Mouse (Mus musculus) adrenal gland, postnatal 10 days (tissue): ENCODE data around the gene Gm49391. TPM values are rescaled to one million over a fixed set of nuclear protein-coding genes. Genes with fewer than 3 reads are reported as not detected.
"Not testable (repeated sequence)": the region's sequence is repeated elsewhere in the genome, so short reads cannot be mapped to it uniquely, and the experiment has no call there.

Experiments
- DNase-seq: peaks from one replicate; pipeline ENCODE4 v3.0.0; 2021; ENCODE audit warnings: mixed read lengths
- long read RNA-seq, 2 experiments: library from polyadenylated mRNA; stranded (forward); transcript quantifications; one replicate each; pipeline ENCODE4 v2.0.0; 2021
- total RNA-seq, 2 experiments: library from RNA; stranded (reverse); gene quantifications; 2 replicates each; pipeline ENCODE4 v1.2.3; 2021

The Gm49391 gene
- 1 to 10 TPM in 1 of 2 experiments, under 1 TPM in 1; 0.70 to 1.8 TPM for total RNA-seq
- long read RNA-seq, experiment 1, partial matches to known transcripts: 0 of 3 reads
- long read RNA-seq, experiment 1, other reads (novel, unspliced or antisense): 3 of 3 reads
- long read RNA-seq, experiment 2: 0 reads

DNA sequence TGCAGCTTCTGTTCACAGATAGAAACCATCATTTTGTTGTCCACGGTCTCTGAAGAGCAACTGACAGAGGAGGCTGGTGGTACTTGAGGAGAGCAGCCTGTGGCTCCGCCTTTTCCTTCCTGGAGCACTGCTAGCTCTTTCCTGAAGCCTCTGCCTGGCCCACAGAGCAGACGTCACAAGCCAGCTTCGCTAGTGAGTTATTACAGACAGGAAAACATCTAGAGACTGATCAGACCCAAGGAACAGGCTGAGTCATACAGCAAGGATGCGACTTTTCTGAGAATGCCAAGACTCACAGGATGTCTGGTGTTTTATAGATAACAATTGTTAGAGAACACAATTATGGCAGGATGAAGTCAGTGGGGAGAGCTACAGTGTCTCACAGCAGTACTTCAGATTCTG lies at the start of gene Gm49391, which contains the start of gene Ctla2a:
Gene Gm49391, minus strand, starts transcription at position 72 of the 402 bp plus-strand sequence.
Gene Ctla2a, minus strand, starts transcription at position 126 of the 402 bp plus-strand sequence.
- DNase-seq: peak; percentile 21

DNA sequence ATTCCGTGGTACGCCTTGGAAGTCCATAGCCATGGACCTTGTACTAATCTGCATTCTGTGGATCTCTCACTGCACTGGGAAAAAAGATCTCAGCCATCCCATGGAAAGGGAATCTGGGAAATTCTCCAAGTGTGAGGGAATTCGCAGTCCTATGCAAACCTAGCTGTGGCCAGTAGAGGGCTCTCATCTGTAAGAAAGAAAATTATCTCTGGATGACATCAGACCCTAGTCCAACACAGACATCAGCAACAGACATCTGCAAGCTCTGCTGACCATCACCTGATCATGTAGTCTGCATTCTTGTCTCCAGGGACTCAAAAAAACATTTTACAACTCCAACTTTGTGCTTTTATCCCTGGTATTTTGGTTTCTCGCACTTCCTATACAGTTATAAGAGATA lies 35.9 kb upstream of the Gm49391 start:
- not testable (repeated sequence) for DNase-seq

DNA sequence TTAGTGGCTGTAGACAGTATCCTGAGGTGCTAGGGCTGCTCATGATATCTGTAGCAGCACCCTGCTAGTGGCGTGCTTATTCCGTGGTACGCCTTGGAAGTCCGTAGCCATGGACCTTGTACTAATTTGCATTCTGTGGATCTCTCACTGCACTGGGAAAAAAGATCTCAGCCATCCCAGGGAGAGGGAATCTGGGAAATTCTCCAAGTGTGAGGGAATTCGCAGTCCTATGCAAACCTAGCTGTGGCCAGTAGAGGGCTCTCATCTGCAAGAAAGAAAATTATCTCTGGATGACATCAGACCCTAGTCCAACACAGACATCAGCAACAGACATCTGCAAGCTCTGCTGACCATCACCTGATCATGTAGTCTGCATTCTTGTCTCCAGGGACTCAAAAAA lies 27.6 kb upstream of the Gm49391 start:
- DNase-seq: not testable (repeated sequence)

DNA sequence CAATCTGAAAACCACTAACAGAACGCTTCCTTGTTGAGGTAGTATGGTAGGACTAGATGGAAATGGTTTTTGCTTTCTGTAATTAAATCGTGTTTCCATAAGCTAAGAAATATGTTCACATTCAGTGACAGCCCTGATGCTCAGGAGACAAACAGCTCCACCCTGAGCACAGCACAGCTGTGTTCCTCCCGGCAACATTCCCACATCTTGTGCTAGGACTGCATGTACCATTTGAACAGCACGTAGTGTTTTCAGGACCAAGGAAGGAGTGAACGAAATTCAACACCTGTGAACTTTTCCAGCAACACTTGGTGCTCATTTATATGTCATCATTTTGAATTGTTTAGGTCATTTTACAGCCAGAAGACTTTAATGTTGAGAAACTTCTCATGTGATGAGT lies 25.3 kb upstream of the Gm49391 start:
- no peak for DNase-seq

DNA sequence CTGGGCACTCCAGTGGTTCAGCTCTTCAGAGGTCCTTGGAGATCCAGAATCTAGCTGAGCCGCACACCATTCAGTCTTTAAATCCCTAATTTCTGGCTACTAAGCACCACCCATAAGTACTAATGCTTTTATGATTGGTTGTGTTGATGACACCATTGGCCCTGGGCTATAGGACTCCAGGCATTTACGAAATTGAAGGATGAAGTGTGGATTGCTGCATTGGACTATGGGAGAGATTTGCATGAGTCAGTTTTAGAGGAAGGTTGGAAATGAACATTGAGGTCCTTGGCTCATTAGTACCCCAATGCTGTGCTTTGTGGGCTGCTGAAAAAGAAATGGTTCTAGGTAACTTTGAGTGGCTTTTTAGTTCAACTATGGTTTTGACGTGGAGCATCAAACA lies 5.5 kb upstream of the Gm49391 start, which contains the start of gene Tpbpa:
Gene Tpbpa, minus strand, starts transcription at position 101 of the 400 bp plus-strand sequence.
- not testable (repeated sequence) for DNase-seq

DNA sequence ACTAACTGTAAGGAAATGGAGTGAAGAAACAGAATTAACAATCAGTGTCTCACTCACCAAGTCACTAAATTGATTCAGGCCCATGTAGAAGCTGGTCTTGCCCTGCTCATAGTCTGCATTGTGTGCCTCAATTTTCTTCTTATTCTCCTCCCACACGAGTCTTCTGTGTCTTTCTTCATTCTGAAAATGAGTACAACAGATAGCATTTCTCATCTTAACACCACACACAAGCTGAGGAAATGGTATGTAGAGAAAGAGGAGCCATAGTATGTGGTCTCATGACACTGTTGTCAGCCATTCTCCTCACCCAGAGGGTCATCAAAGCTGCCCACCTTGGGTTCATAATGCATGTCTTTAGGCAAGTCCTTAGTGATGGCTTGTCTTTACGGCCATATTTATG lies 881 bp downstream of the Gm49391 start, which contains the start of gene Gm49393:
Gene Gm49393, minus strand, starts transcription at position 101 of the 400 bp plus-strand sequence.
- DNase-seq: not testable (repeated sequence)

DNA sequence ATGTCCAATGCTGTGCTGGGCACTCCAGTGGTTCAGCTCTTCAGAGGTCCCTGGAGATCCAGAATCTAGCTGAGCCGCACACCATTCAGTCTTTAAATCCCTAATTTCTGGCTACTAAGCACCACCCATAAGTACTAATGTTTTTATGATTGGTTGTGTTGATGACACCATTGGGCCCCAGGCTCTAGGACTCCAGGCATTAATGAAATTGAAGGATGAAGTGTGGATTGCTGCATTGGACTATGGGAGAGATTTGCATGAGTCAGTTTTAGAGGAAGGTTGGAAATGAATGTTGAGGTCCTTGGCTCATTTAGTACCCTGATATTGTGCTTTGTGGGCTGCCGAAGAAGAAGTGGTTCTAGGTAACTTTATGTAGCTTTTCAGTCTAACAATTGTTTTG lies 31.6 kb downstream of the Gm49391 start, which contains the start of gene Tpbpb:
Gene Tpbpb, minus strand, starts transcription at position 101 of the 400 bp plus-strand sequence.
- not testable (repeated sequence) for DNase-seq

DNA sequence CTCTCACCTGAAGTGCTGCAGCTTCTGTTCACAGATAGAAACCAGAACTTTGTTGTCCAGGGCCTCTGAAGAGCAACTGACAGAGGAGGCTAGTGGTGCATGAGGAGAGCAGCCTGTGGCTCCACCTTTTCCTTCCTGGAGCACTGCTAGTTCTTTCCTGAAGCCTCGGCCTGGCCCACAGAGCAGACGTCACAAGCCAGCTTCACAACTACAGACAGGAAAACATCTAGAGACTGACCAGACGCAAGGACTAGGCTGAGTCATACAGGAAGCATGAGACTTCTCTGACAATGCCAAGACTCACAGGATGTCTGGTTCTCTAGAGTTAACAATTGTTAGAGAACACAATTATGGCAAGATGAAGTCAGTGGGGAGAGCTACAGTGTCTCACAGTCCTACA lies 39.0 kb downstream of the Gm49391 start, which contains the start of gene Ctla2b:
Gene Ctla2b, minus strand, starts transcription at position 120 of the 400 bp plus-strand sequence.
- peak; percentile 44 for DNase-seq

DNA sequence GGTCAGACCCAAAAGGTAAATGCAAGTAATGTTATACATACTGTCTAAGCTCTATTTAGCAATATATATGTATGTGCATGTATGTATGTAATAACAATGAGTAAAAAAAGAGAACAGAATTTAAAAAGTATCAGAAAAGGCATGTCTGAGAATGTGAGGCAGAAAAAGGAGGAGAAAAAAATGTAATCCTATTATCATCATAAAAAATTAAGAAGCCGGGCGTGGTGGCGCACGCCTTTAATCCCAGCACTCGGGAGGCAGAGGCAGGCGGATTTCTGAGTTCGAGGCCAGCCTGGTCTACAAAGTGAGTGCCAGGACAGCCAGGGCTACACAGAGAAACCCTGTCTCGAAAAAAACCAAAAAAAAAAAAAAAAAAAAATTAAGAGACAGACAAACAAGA lies 39.6 kb downstream of the Gm49391 start, which contains the start of gene Gm49392:
Gene Gm49392, minus strand, starts transcription at position 101 of the 400 bp plus-strand sequence.
- not testable (repeated sequence) for DNase-seq

DNA sequence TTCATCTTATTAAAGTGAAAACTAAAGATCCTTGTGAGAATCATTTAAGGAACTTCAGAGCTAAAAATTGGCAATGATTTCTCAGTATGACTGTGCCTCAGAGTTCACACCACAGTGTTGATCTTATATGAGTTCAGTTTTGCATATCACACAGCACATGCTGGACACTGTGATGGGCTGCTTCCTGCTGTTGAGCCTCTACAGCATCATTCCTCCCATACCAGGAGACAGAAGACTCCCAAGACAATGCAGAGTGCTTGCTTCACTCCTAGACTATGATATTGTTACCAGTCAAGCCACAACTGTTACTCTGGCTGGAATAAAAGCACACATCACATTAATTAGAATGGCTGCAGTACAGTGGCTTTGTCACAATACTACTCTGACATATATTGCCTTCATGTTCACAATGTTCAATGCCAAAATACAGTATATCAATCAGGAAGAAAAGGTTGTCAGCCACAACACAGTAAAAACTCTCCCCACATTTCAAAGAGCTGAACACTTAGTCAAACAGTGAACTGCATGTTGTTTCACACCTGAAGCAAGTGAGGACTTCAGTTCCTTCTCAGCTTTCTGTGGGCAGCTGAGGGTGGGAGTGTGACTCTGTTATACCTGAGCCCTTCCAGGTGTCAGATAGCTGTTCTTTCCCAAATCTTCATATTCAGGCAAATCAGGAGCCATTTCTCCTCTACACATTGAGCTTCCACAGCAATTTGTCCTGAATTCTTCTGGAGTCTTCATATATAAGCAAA lies 40.8 kb downstream of the Gm49391 start:
- no peak for DNase-seq

DNA sequence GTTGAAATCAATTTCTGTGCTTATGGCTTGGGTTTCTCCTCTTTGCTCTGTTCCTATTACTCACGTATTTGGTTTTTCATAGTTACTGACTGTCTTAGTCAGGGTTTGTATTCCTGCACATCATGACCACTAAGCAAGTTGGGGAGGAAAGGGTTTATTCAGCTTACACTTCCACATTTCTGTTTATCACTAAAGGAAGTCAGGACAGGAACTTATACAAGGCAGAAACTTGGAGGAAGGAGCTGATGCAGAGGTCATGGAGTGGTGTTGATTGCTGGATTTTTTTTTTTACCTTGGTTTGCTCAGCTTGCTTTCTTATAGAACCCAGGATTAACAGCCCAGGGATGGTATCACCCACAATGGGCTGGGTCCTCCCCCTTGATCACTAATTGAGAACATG lies 44.1 kb downstream of the Gm49391 start:
- DNase-seq: no peak

DNA sequence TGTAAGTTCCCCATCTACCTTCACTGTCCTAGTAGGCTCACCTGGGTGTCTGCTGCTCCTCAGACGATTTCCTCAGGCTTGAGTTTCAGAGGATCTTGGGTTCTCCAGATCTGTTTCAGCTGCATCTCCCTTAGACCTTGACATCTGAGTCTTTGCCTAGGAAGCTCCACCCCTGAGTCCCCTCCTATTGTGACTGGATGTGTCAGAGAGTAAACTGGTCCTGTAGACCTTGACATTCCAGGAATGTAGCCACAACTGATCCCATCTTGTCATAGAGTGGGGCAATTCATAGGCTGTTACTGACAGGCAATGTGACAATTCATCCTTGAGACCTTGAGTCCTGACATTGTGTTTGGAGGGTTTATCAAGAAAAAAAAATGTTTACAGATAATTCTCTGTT lies 72.1 kb downstream of the Gm49391 start, which contains the start of gene 4930486L24Rik:
Gene 4930486L24Rik, minus strand, starts transcription at position 195 of the 400 bp plus-strand sequence.
- peak; percentile 27 for DNase-seq

DNA sequence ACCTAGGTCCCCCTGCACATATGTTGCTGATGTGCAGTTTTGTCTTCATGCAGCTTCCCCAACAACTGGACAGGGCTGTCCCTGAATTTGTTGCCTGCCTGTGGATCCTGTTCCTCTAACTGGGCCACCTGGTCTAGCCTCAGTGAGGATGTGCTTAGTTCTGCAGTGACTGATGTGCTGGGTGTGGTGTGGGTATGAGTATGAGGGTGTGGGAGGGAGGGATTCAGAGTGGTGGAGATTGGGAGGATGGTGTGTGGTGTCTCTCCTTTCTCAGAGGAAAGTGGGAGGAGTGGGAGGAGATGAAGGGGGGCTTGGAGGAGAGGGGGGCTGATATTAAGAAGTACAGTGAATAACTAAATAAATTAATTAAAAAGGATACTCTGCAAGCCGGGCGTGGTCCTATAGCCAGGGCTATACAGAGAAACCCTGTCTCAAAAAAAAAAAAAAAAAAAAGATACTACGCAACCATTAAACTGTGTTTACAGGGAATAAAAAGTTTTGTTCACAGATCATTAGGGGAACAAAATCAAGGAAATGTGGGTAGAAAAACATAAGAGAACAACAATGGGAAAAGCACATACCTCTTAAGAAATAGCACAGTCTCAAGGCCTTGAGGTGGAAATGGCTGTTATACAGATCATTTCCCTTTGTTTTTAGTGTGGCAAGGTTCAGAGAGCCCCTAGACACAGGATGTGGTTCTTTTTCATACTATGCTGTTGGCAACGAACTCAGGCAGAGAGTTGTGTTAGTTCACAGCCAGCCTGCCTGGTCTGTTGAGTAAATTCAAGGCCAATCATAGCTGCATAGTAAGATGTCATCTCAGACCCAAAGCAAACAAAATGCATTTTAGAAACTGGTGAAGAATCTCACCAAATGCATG lies 87.9 kb downstream of the Gm49391 start:
- DNase-seq: no peak

Other genes with a start within 250 kb of the Gm49391 start
- not detected for gene BC051665, start 150.2 kb downstream of the Gm49391 start, total RNA-seq
- not detected for gene Ctsll3, start 133.7 kb downstream of the Gm49391 start, total RNA-seq
- gene 4930486L24Rik, start 72.1 kb downstream of the Gm49391 start, total RNA-seq: 10 to 100 TPM; 21.8 to 23.7 TPM
- under 1 TPM; 0.58 to 0.99 TPM for gene Gm49392, start 39.7 kb downstream of the Gm49391 start, total RNA-seq
- 10 to 100 TPM in 1 of 2 experiments, 1 to 10 TPM in 1; 5.2 to 11.0 TPM for gene Ctla2b, start 39.1 kb downstream of the Gm49391 start, total RNA-seq
- not detected for gene Tpbpb, start 31.7 kb downstream of the Gm49391 start, total RNA-seq
- not detected for gene Gm49393, start 981 bp downstream of the Gm49391 start, total RNA-seq
- gene Ctla2a, start 54 bp upstream of the Gm49391 start, total RNA-seq: 10 to 100 TPM; 44.4 to 56.3 TPM
- not detected for gene Tpbpa, start 5.4 kb upstream of the Gm49391 start, total RNA-seq
- not detected for gene Ctsj, start 69.4 kb upstream of the Gm49391 start, total RNA-seq
- gene Ctsq, start 104.1 kb upstream of the Gm49391 start, total RNA-seq: not detected
- not detected for gene Ctsr, start 227.7 kb upstream of the Gm49391 start, total RNA-seq